Mouse (Mus musculus): ENCODE measurements around the gene Zfp882. TPM values are rescaled to one million over a fixed set of nuclear protein-coding genes. Genes with fewer than 3 reads are reported as not detected.
A peak's percentile ranks its signal among the peaks of the same experiment; 100 is the strongest.
"Not testable (repeated sequence)": the region's sequence is repeated elsewhere in the genome, so short reads cannot be mapped to it uniquely, and the experiment has no call there.

Zfp882 gene
- polyA plus RNA-seq (2016; fragmentation: Nextera tagmentation; extraction: Ambion mirVana): 11.3 and 12.4 TPM in 2 replicates

GRCm38 (mm10) chr8:71908309-71909261 is at the start of gene Zfp882, which contains the start of gene Zfp617:
Gene Zfp882 (plus strand): TSS chr8:71908608.
Gene Zfp617 (plus strand): TSS chr8:71908635.
- 7% methylated on average over 47 of the region's 47 CpGs for WGBS
- Histone ChIP-seq H3K27ac (peak within 1 kb of the TSS; percentile 96), H3K4me3 (peak within 1 kb of the TSS; percentile 74), H3K4me2 (replicated peaks) (peak within 1 kb of the TSS; percentile 55), H3K9ac (peak within 1 kb of the TSS; percentile 88), H3K36me3 (peaks cover 3% of the 10 kb centered on the region; the same call in 1 of the 2 replicates), H3K4me1 (no peaks in the 10 kb centered on the region), H3K9me3 (no peaks in the 10 kb centered on the region), H3K27me3 (replicated peaks) (no peaks in the 10 kb centered on the region)
- ATAC-seq (ENCODE audit: low FRiP score, low read depth): peak; percentile 94

- H3K4me3 ChIP-seq; H3K9me3 ChIP-seq; H3K9ac ChIP-seq; H3K4me1 ChIP-seq; H3K4me2 ChIP-seq (replicated peaks); ATAC-seq (ENCODE audit: low FRiP score, low read depth); H3K27me3 ChIP-seq (replicated peaks); H3K27ac ChIP-seq; H3K36me3 ChIP-seq: not testable (repeated sequence)
- 71% methylated on average over 1 of the region's 1 CpGs for WGBS
Measured at GRCm38 (mm10) chr8:71861551-71861950, 46.9 kb upstream of the Zfp882 start.

- H3K4me1 ChIP-seq; H3K27me3 ChIP-seq (replicated peaks); H3K4me3 ChIP-seq; H3K9ac ChIP-seq; H3K9me3 ChIP-seq; H3K36me3 ChIP-seq; ATAC-seq (ENCODE audit: low FRiP score, low read depth); H3K27ac ChIP-seq; H3K4me2 ChIP-seq (replicated peaks): not testable (repeated sequence)
Measured at GRCm38 (mm10) chr8:71862038-71862437, 46.4 kb upstream of the Zfp882 start.

GRCm38 (mm10) chr8:71881618-71882274 is 26.7 kb upstream of the Zfp882 start, which contains the start of gene Zfp709:
Gene Zfp709 (plus strand): TSS chr8:71882019.
- H3K27me3 ChIP-seq (replicated peaks): no peaks in the 10 kb centered on the region
- H3K9ac ChIP-seq: peak within 1 kb of the TSS; percentile 81
- ATAC-seq (ENCODE audit: low FRiP score, low read depth): peak; percentile 89
- H3K9me3 ChIP-seq: peaks cover 21% of the 10 kb centered on the region
- peaks cover 18% of the 10 kb centered on the region for H3K36me3 ChIP-seq
- H3K27ac ChIP-seq: 0 out of 2 replicates have a peak within 1 kb of the TSS, but pooled peaks have one; percentile 27
- peak within 1 kb of the TSS; percentile 62 for H3K4me3 ChIP-seq
- 0 out of 2 replicates have a peak, but pooled peaks cover 7% of the 10 kb centered on the region for H3K4me1 ChIP-seq
- H3K4me2 ChIP-seq (replicated peaks): peak within 1 kb of the TSS; percentile 92
- WGBS: 9% methylated on average over 45 of the region's 45 CpGs

- H3K4me2 ChIP-seq (replicated peaks); H3K27ac ChIP-seq; H3K36me3 ChIP-seq; H3K9ac ChIP-seq; H3K4me3 ChIP-seq; H3K9me3 ChIP-seq; H3K4me1 ChIP-seq; H3K27me3 ChIP-seq (replicated peaks): not testable (repeated sequence)
- 0 out of 2 replicates have a peak, but pooled peaks have one; percentile 44 for ATAC-seq (ENCODE audit: low FRiP score, low read depth)
- WGBS: 45% methylated on average over 11 of the region's 11 CpGs
Measured at GRCm38 (mm10) chr8:71900666-71901065, 7.7 kb upstream of the Zfp882 start.

- ATAC-seq (ENCODE audit: low FRiP score, low read depth): not testable (repeated sequence)
Measured at GRCm38 (mm10) chr8:71903084-71903483, 5.3 kb upstream of the Zfp882 start.

GRCm38 (mm10) chr8:71906809-71907208 is 1.6 kb upstream of the Zfp882 start:
- Histone ChIP-seq H3K9ac (no peak overlapping the region), H3K9me3 (no peaks in the 10 kb centered on the region), H3K36me3 (no peaks in the 10 kb centered on the region), H3K27me3 (replicated peaks) (no peaks in the 10 kb centered on the region), H3K4me2 (replicated peaks) (no peak overlapping the region), H3K4me3 (no peak overlapping the region), H3K27ac (no peak overlapping the region), H3K4me1 (no peaks in the 10 kb centered on the region)
- WGBS: 90% methylated on average over 1 of the region's 1 CpGs
- no peak for ATAC-seq (ENCODE audit: low FRiP score, low read depth)

More at GRCm38 (mm10) chr8:71903084-71903483, 5.3 kb upstream of the Zfp882 start:
- H3K27me3 ChIP-seq (replicated peaks); H3K4me2 ChIP-seq (replicated peaks); H3K36me3 ChIP-seq; H3K9me3 ChIP-seq; H3K9ac ChIP-seq; H3K27ac ChIP-seq; H3K4me3 ChIP-seq; H3K4me1 ChIP-seq: not testable (repeated sequence)
- WGBS: 71% methylated on average over 1 of the region's 1 CpGs

- no peak overlapping the region for H3K9ac ChIP-seq
- WGBS: 94% methylated on average over 5 of the region's 5 CpGs
Measured at GRCm38 (mm10) chr8:71907798-71908257, 580 bp upstream of the Zfp882 start.

GRCm38 (mm10) chr8:71912286-71912685 is 3.9 kb downstream of the Zfp882 start:
- ATAC-seq (ENCODE audit: low FRiP score, low read depth): no peak
- Histone ChIP-seq H3K4me1 (no peaks in the 10 kb centered on the region), H3K4me3 (no peak overlapping the region), H3K27ac (no peak overlapping the region), H3K9ac (no peak overlapping the region), H3K4me2 (replicated peaks) (no peak overlapping the region), H3K36me3 (peaks cover 31% of the 10 kb centered on the region), H3K27me3 (replicated peaks) (no peaks in the 10 kb centered on the region), H3K9me3 (no peaks in the 10 kb centered on the region)
- 94% methylated on average over 2 of the region's 2 CpGs for WGBS

More at GRCm38 (mm10) chr8:71907798-71908257, 580 bp upstream of the Zfp882 start:
- H3K27me3 ChIP-seq (replicated peaks): no peaks in the 10 kb centered on the region
- H3K4me1 ChIP-seq: no peaks in the 10 kb centered on the region
- H3K27ac ChIP-seq: no peak overlapping the region
- no peaks in the 10 kb centered on the region for H3K9me3 ChIP-seq
- H3K4me2 ChIP-seq (replicated peaks): peak overlapping the region; percentile 55
- H3K36me3 ChIP-seq: no peaks in the 10 kb centered on the region
- ATAC-seq (ENCODE audit: low FRiP score, low read depth): no peak
- H3K4me3 ChIP-seq: peak overlapping the region; percentile 74; the same call in 1 of the 2 replicates

GRCm38 (mm10) chr8:71922567-71923401 is 14.4 kb downstream of the Zfp882 start:
- peak overlapping the region; percentile 74 for H3K4me3 ChIP-seq
- ATAC-seq (ENCODE audit: low FRiP score, low read depth): peak; percentile 100
- no peaks in the 10 kb centered on the region; the same call in 1 of the 2 replicates for H3K4me1 ChIP-seq
- no peaks in the 10 kb centered on the region for H3K27me3 ChIP-seq (replicated peaks)
- H3K9me3 ChIP-seq: no peaks in the 10 kb centered on the region
- H3K9ac ChIP-seq: peak overlapping the region; percentile 89
- H3K27ac ChIP-seq: peak overlapping the region; percentile 86
- WGBS: under 1% methylated on average over 57 of the region's 57 CpGs
- H3K4me2 ChIP-seq (replicated peaks): peak overlapping the region; percentile 75
- peaks cover 7% of the 10 kb centered on the region; the same call in 1 of the 2 replicates for H3K36me3 ChIP-seq

GRCm38 (mm10) chr8:71925791-71926190 is 17.4 kb downstream of the Zfp882 start:
- ATAC-seq (ENCODE audit: low FRiP score, low read depth): no peak
- Histone ChIP-seq H3K4me1 (no peaks in the 10 kb centered on the region; the same call in 1 of the 2 replicates), H3K4me3 (no peak overlapping the region), H3K4me2 (replicated peaks) (no peak overlapping the region), H3K36me3 (peaks cover 26% of the 10 kb centered on the region), H3K27me3 (replicated peaks) (no peaks in the 10 kb centered on the region), H3K9me3 (no peaks in the 10 kb centered on the region), H3K9ac (no peak overlapping the region), H3K27ac (no peak overlapping the region)
- WGBS: 94% methylated on average over 5 of the region's 5 CpGs

Data from neural tube, embryonic 12.5 days (tissue).